In the genomic region with DNA sequence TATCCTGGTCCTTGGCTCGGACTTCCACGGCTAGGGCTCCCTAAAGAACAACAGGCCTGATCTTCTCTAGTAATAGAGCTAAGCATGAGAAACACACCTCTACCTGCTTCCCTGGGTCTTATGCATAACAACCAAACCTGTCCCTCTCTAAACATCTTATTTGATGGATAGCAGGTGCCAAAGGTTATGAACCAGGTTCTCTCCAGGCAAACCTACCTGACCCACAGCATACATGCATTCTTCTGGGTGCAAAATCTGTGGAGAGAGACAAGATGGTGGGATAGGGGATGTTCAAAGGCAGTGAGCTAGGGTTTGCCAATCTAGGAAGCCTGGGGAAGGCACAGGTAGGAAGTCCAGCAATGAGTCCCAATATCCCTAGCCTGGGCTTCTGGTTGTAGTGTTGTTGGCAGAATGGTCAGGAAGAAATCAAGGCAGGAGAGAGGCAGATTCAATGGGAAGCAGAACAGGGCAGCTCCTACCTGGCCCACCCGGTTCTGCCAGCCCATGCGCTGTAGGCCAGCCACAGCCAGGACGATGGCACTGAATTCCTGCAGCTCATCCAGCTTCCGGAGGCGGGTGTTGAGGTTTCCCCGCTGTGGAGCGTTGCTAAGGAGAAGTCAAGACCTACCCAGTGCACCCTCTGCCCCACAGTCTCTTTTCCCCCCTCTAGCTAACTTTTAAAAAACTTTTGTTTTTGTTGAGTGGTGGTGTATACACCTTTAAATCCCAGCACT, we compare ENCODE assay signal across 10 mouse cellular contexts. TPM values are rescaled to one million over a fixed set of nuclear protein-coding genes. Genes with fewer than 3 reads are reported as not detected.
DNase-seq lines count a peak whose midpoint lies in the region; ATAC-seq and TF ChIP-seq lines count a peak whose summit lies in the region.
"Had no signal": no experiment of that assay in that cellular context is flagged by ENCODE, and none has a peak within 500 bp of the region (broad histone marks: within the 10 kb centered on the region; RNA-seq: fewer than 3 reads in every experiment).

No protein-coding gene starts in this region.

- H3K4me2 ChIP-seq in heart, embryonic 11.5 days = peak overlapping the region; percentile 85
- peak overlapping the region; percentile 69 for H3K4me2 ChIP-seq in limb, embryonic 11.5 days (ENCODE audit: low read depth, severe bottlenecking)
- H3K4me2 ChIP-seq in stomach, postnatal 0 days (replicated peaks; ENCODE audit: low read depth) = peak overlapping the region; percentile 94; the same call in 1 of the 2 replicates

- H3K9ac ChIP-seq in heart, embryonic 11.5 days (ENCODE audit: low read depth, low read length) = peak overlapping the region; percentile 56; the same call in 1 of the 2 replicates
- no peak overlapping the region; the same call in 1 of the 2 replicates for H3K9ac ChIP-seq in limb, embryonic 11.5 days (ENCODE audit: low read length)
- H3K9ac ChIP-seq in stomach, postnatal 0 days (ENCODE audit: low read length) = peak overlapping the region; percentile 8; the same call in 1 of the 2 replicates

- no peak for ATAC-seq in heart, embryonic 11.5 days (replicated peaks; ENCODE audit: insufficient number of reproducible peaks, low FRiP score, low TSS enrichment)
- no peak for ATAC-seq in limb, embryonic 11.5 days (ENCODE audit: insufficient number of reproducible peaks, low FRiP score, low TSS enrichment, low read depth)
- no peak for ATAC-seq in stomach, postnatal 0 days (ENCODE audit: low FRiP score, low TSS enrichment)

- peaks cover 17% of the 10 kb centered on the region for H3K36me3 ChIP-seq in heart, embryonic 11.5 days (ENCODE audit: control insufficient read depth, insufficient read depth, low read length)
- peaks cover 10% of the 10 kb centered on the region for H3K36me3 ChIP-seq in thymus, adult 2 months (ENCODE audit: control insufficient read depth, insufficient read depth, low read length)
- peaks cover 18% of the 10 kb centered on the region for H3K36me3 ChIP-seq in limb, embryonic 11.5 days (ENCODE audit: control insufficient read depth, insufficient read depth, low read length)
- H3K36me3 ChIP-seq in stomach, postnatal 0 days (ENCODE audit: control insufficient read depth, insufficient read depth, low read length) = peaks cover 21% of the 10 kb centered on the region; the same call in 1 of the 2 replicates

- no peaks in the 10 kb centered on the region for H3K9me3 ChIP-seq in heart, embryonic 11.5 days (replicated peaks; ENCODE audit: control insufficient read depth, low read length)
- no peaks in the 10 kb centered on the region for H3K9me3 ChIP-seq in limb, embryonic 11.5 days (ENCODE audit: control insufficient read depth, low read length)
- H3K9me3 ChIP-seq in stomach, postnatal 0 days (ENCODE audit: control insufficient read depth, low read length) = no peaks in the 10 kb centered on the region

- 67% methylated on average over 9 of the region's 9 CpGs for WGBS in heart, embryonic 11.5 days (ENCODE audit: insufficient replicate concordance)
- 91% methylated on average over 9 of the region's 9 CpGs for WGBS in thymus, adult 2 months
- 70% methylated on average over 9 of the region's 9 CpGs for WGBS in limb, embryonic 11.5 days
- 59% methylated on average over 9 of the region's 9 CpGs for WGBS in stomach, postnatal 0 days

- no peak for TF ChIP-seq POLR2A in thymus, adult 2 months (IDR thresholded peaks at IDR 0.05; ENCODE audit: control insufficient read depth, extremely low read depth, insufficient read depth, low read length, poor library complexity)

- TF ChIP-seq CTCF in thymus, adult 2 months (IDR thresholded peaks at IDR 0.05; ENCODE audit: borderline replicate concordance, control insufficient read depth, extremely low read depth, insufficient read depth, low read length, poor library complexity) = no peak
- TF ChIP-seq CTCF in stomach, postnatal 0 days (IDR thresholded peaks at IDR 0.05; ENCODE audit: low read depth) = no peak

- DNase-seq in heart, adult 11 months = no peak
- no peak for DNase-seq in thymus, adult 2 months
- no peak for DNase-seq in thymus, postnatal 4 days
- DNase-seq in limb, embryonic 11.5 days (ENCODE audit: low spot score) = no peak
- no peak for DNase-seq in stomach, postnatal 0 days (ENCODE audit: low spot score)
- DNase-seq in ovary, postnatal 36 days (ENCODE audit: low spot score) = no peak
- no peak for DNase-seq in cerebellum, postnatal 14 days
- DNase-seq: cerebellum, adult 8-10 months; kidney, postnatal 25 days had no signal

- peak overlapping the region; percentile 78 for H3K4me3 ChIP-seq in heart, embryonic 11.5 days (ENCODE audit: low read depth, low read length)
- no peak overlapping the region for H3K4me3 ChIP-seq in thymus, adult 2 months (ENCODE audit: control insufficient read depth, insufficient read depth, low read length)
- H3K4me3 ChIP-seq in limb, embryonic 11.5 days (ENCODE audit: low read depth, low read length) = no peak overlapping the region; the same call in 1 of the 2 replicates
- no peak overlapping the region for H3K4me3 ChIP-seq in stomach, postnatal 0 days (ENCODE audit: low read depth, low read length)

- peaks cover 16% of the 10 kb centered on the region for H3K4me1 ChIP-seq in heart, embryonic 11.5 days (ENCODE audit: control insufficient read depth, insufficient read depth, low read length)
- H3K4me1 ChIP-seq in thymus, adult 2 months (replicated peaks; ENCODE audit: control insufficient read depth, insufficient read depth, low read length) = peaks cover 11% of the 10 kb centered on the region
- peaks cover 10% of the 10 kb centered on the region for H3K4me1 ChIP-seq in limb, embryonic 11.5 days (ENCODE audit: control insufficient read depth, insufficient read depth, low read length)
- 0 out of 2 replicates have a peak, but pooled peaks cover 2% of the 10 kb centered on the region for H3K4me1 ChIP-seq in stomach, postnatal 0 days (replicated peaks; ENCODE audit: control insufficient read depth, insufficient read depth)

- H3K27me3 ChIP-seq in heart, embryonic 11.5 days (ENCODE audit: control insufficient read depth, insufficient read depth, low read length) = no peaks in the 10 kb centered on the region
- no peaks in the 10 kb centered on the region for H3K27me3 ChIP-seq in thymus, adult 2 months (ENCODE audit: control insufficient read depth, insufficient read depth, low read length)
- no peaks in the 10 kb centered on the region for H3K27me3 ChIP-seq in limb, embryonic 11.5 days (ENCODE audit: control insufficient read depth, insufficient read depth, low read length)
- no peaks in the 10 kb centered on the region for H3K27me3 ChIP-seq in stomach, postnatal 0 days (ENCODE audit: control insufficient read depth, insufficient read depth, low read length)

- no peak overlapping the region for H3K27ac ChIP-seq in heart, embryonic 11.5 days (ENCODE audit: low read depth, low read length)
- H3K27ac ChIP-seq in thymus, adult 2 months (ENCODE audit: control insufficient read depth, insufficient read depth, low read length) = 0 out of 2 replicates have a peak overlapping the region, but pooled peaks have one; percentile 15
- 0 out of 2 replicates have a peak overlapping the region, but pooled peaks have one; percentile 18 for H3K27ac ChIP-seq in limb, embryonic 11.5 days (replicated peaks; ENCODE audit: low read depth, low read length)
- peak overlapping the region; percentile 35; the same call in 1 of the 2 replicates for H3K27ac ChIP-seq in stomach, postnatal 0 days (replicated peaks)

- no peak for TF ChIP-seq EP300 in stomach, postnatal 0 days (optimal IDR thresholded peaks at IDR 0.05)

RNA-seq across cellular contexts. Expression of a gene that starts 3.1 kb away (rescaled TPM):
- 199 and 232 TPM in 2 replicates for polyA plus RNA-seq in heart, embryonic 11.5 days (2014; fragmentation: Nextera tagmentation; extraction: Ambion mirVana)
- polyA plus RNA-seq in thymus, adult 2 months (2012; rRNA removed) = 891 and 1,033 TPM in 2 replicates
- polyA plus RNA-seq in limb, embryonic 11.5 days (2014; fragmentation: Nextera tagmentation; extraction: Ambion mirVana) = 507 and 525 TPM in 2 replicates
- 78.7 and 93.6 TPM in 2 replicates for polyA plus RNA-seq in stomach, postnatal 0 days (2015; fragmentation: Nextera tagmentation; extraction: Ambion mirVana)

RNA-seq across cellular contexts. Expression of a gene that starts 6.4 kb away (rescaled TPM):
- 258 and 291 TPM in 2 replicates for polyA plus RNA-seq in heart, embryonic 11.5 days (2014; fragmentation: Nextera tagmentation; extraction: Ambion mirVana)
- polyA plus RNA-seq in thymus, adult 2 months (2012; rRNA removed) = 40.7 and 42.2 TPM in 2 replicates
- 145 and 153 TPM in 2 replicates for polyA plus RNA-seq in limb, embryonic 11.5 days (2014; fragmentation: Nextera tagmentation; extraction: Ambion mirVana)
- polyA plus RNA-seq in stomach, postnatal 0 days (2015; fragmentation: Nextera tagmentation; extraction: Ambion mirVana) = 68.8 and 71.5 TPM in 2 replicates

RNA-seq across cellular contexts. Expression of a gene that starts 11.8 kb away (rescaled TPM):
- 40.2 and 46.3 TPM in 2 replicates for polyA plus RNA-seq in heart, embryonic 11.5 days (2014; fragmentation: Nextera tagmentation; extraction: Ambion mirVana)
- polyA plus RNA-seq in thymus, adult 2 months (2012; rRNA removed) = 47.9 and 49.5 TPM in 2 replicates
- 52.3 and 55.8 TPM in 2 replicates for polyA plus RNA-seq in limb, embryonic 11.5 days (2014; fragmentation: Nextera tagmentation; extraction: Ambion mirVana)
- 26.9 and 27.8 TPM in 2 replicates for polyA plus RNA-seq in stomach, postnatal 0 days (2015; fragmentation: Nextera tagmentation; extraction: Ambion mirVana)

RNA-seq across cellular contexts. Expression of a gene that starts 17.5 kb away (rescaled TPM):
- 4.7 and 7.1 TPM in 2 replicates for polyA plus RNA-seq in heart, embryonic 11.5 days (2014; fragmentation: Nextera tagmentation; extraction: Ambion mirVana)
- polyA plus RNA-seq in thymus, adult 2 months (2012; rRNA removed) = 94.1 and 110 TPM in 2 replicates
- polyA plus RNA-seq in limb, embryonic 11.5 days (2014; fragmentation: Nextera tagmentation; extraction: Ambion mirVana) = 6.5 and 7.6 TPM in 2 replicates
- 7.4 and 7.5 TPM in 2 replicates for polyA plus RNA-seq in stomach, postnatal 0 days (2015; fragmentation: Nextera tagmentation; extraction: Ambion mirVana)

RNA-seq across cellular contexts. Expression of a gene that starts 23.9 kb away (rescaled TPM):
- 15.1 and 19.8 TPM in 2 replicates for polyA plus RNA-seq in heart, embryonic 11.5 days (2014; fragmentation: Nextera tagmentation; extraction: Ambion mirVana)
- polyA plus RNA-seq in thymus, adult 2 months (2012; rRNA removed) = 37.9 and 40.8 TPM in 2 replicates
- polyA plus RNA-seq in limb, embryonic 11.5 days (2014; fragmentation: Nextera tagmentation; extraction: Ambion mirVana) = 26.4 and 26.6 TPM in 2 replicates
- 15.8 and 18.2 TPM in 2 replicates for polyA plus RNA-seq in stomach, postnatal 0 days (2015; fragmentation: Nextera tagmentation; extraction: Ambion mirVana)
